Mouse (Mus musculus): ENCODE data around the gene Dclre1b. TPM values are rescaled to one million over a fixed set of nuclear protein-coding genes. Genes with fewer than 3 reads are reported as not detected.

The Dclre1b gene
- polyA plus RNA-seq, 1 experiment = 8.5 TPM

GRCm38 (mm10) chr3:103759261-103759970 lies 49.8 kb downstream of the Dclre1b start:
- no peak for TF ChIP-seq CTCF (IDR thresholded peaks at IDR 0.05; ENCODE audit: borderline replicate concordance, insufficient read depth, low read depth, low read length)
- no peak for TF ChIP-seq POLR2A (IDR thresholded peaks at IDR 0.05; ENCODE audit: borderline replicate concordance, insufficient read depth, low read length)
- Histone ChIP-seq H3K4me1 (ENCODE audit: control insufficient read depth, insufficient read depth, low read length) (no peaks in the 10 kb centered on the region; the same call in 1 of the 2 replicates), H3K27ac (ENCODE audit: insufficient read depth, low read length) (no peak overlapping the region), H3K27me3 (ENCODE audit: control insufficient read depth, insufficient read depth, low read length) (no peaks in the 10 kb centered on the region), H3K4me3 (replicated peaks; ENCODE audit: insufficient read depth, low read depth, low read length) (no peak overlapping the region)
- DNase-seq = no peak
- 86% methylated on average over 5 of the region's 5 CpGs for WGBS

- H3K27ac ChIP-seq (ENCODE audit: insufficient read depth, low read length) = no peak overlapping the region
- no peak for DNase-seq
- H3K27me3 ChIP-seq (ENCODE audit: control insufficient read depth, insufficient read depth, low read length) = no peaks in the 10 kb centered on the region
- no peak for TF ChIP-seq CTCF (IDR thresholded peaks at IDR 0.05; ENCODE audit: borderline replicate concordance, insufficient read depth, low read depth, low read length)
- no peaks in the 10 kb centered on the region; the same call in 1 of the 2 replicates for H3K4me1 ChIP-seq (ENCODE audit: control insufficient read depth, insufficient read depth, low read length)
- no peak overlapping the region for H3K4me3 ChIP-seq (replicated peaks; ENCODE audit: insufficient read depth, low read depth, low read length)
- 16% methylated on average over 7 of the region's 7 CpGs for WGBS
Measured at GRCm38 (mm10) chr3:103758456-103758855, 50.8 kb downstream of the Dclre1b start.

- no peak for DNase-seq
- H3K27me3 ChIP-seq (ENCODE audit: control insufficient read depth, insufficient read depth, low read length) = no peaks in the 10 kb centered on the region
- no peaks in the 10 kb centered on the region; the same call in 1 of the 2 replicates for H3K4me1 ChIP-seq (ENCODE audit: control insufficient read depth, insufficient read depth, low read length)
- H3K27ac ChIP-seq (ENCODE audit: insufficient read depth, low read length) = no peak overlapping the region
- 92% methylated on average over 2 of the region's 2 CpGs for WGBS
- H3K4me3 ChIP-seq (replicated peaks; ENCODE audit: insufficient read depth, low read depth, low read length) = no peak overlapping the region
- TF ChIP-seq POLR2A (IDR thresholded peaks at IDR 0.05; ENCODE audit: borderline replicate concordance, insufficient read depth, low read length) = no peak
- TF ChIP-seq CTCF (IDR thresholded peaks at IDR 0.05; ENCODE audit: borderline replicate concordance, insufficient read depth, low read depth, low read length) = no peak
Measured at GRCm38 (mm10) chr3:103756920-103757319, 52.3 kb downstream of the Dclre1b start.

GRCm38 (mm10) chr3:103755351-103755750 lies 53.9 kb downstream of the Dclre1b start:
- 79% methylated on average over 3 of the region's 3 CpGs for WGBS
- no peaks in the 10 kb centered on the region; the same call in 1 of the 2 replicates for H3K4me1 ChIP-seq (ENCODE audit: control insufficient read depth, insufficient read depth, low read length)
- no peaks in the 10 kb centered on the region for H3K27me3 ChIP-seq (ENCODE audit: control insufficient read depth, insufficient read depth, low read length)
- TF ChIP-seq POLR2A (IDR thresholded peaks at IDR 0.05; ENCODE audit: borderline replicate concordance, insufficient read depth, low read length) (no peak), CTCF (IDR thresholded peaks at IDR 0.05; ENCODE audit: borderline replicate concordance, insufficient read depth, low read depth, low read length) (no peak)
- no peak overlapping the region for H3K27ac ChIP-seq (ENCODE audit: insufficient read depth, low read length)
- DNase-seq = no peak
- H3K4me3 ChIP-seq (replicated peaks; ENCODE audit: insufficient read depth, low read depth, low read length) = no peak overlapping the region

GRCm38 (mm10) chr3:103751558-103751957 lies 57.7 kb downstream of the Dclre1b start:
- DNase-seq = no peak
- no peaks in the 10 kb centered on the region for H3K27me3 ChIP-seq (ENCODE audit: control insufficient read depth, insufficient read depth, low read length)
- no peaks in the 10 kb centered on the region; the same call in 1 of the 2 replicates for H3K4me1 ChIP-seq (ENCODE audit: control insufficient read depth, insufficient read depth, low read length)
- 69% methylated on average over 2 of the region's 2 CpGs for WGBS
- no peak overlapping the region for H3K4me3 ChIP-seq (replicated peaks; ENCODE audit: insufficient read depth, low read depth, low read length)
- TF ChIP-seq CTCF (IDR thresholded peaks at IDR 0.05; ENCODE audit: borderline replicate concordance, insufficient read depth, low read depth, low read length) = no peak
- TF ChIP-seq POLR2A (IDR thresholded peaks at IDR 0.05; ENCODE audit: borderline replicate concordance, insufficient read depth, low read length) = no peak
- no peak overlapping the region for H3K27ac ChIP-seq (ENCODE audit: insufficient read depth, low read length)

Other genes with a start within 250 kb of the Dclre1b start
- 11.7 and 12.3 TPM in 2 replicates for gene Syt6, start 234.2 kb downstream of the Dclre1b start, polyA plus RNA-seq (2012; rRNA removed)
- 0.07 and 0.08 TPM in 2 replicates for gene Atg4a-ps, start 163.4 kb downstream of the Dclre1b start, polyA plus RNA-seq (2012; rRNA removed)
- 5.0 TPM in 2 replicates for gene Olfml3, start 71.4 kb downstream of the Dclre1b start, polyA plus RNA-seq (2012; rRNA removed)
- gene Gm10964, start 70.1 kb downstream of the Dclre1b start, polyA plus RNA-seq (2012; rRNA removed) = not detected in 2 replicates
- 59.6 and 65.2 TPM in 2 replicates for gene Hipk1, start 17.9 kb downstream of the Dclre1b start, polyA plus RNA-seq (2012; rRNA removed)
- gene Ap4b1, start 76 bp upstream of the Dclre1b start, polyA plus RNA-seq (2012; rRNA removed) = 19.2 and 23.2 TPM in 2 replicates
- gene Gm43064, start 129 bp upstream of the Dclre1b start, polyA plus RNA-seq (2012; rRNA removed) = 0.33 and 0.49 TPM in 2 replicates
- gene Bcl2l15, start 23.2 kb upstream of the Dclre1b start, polyA plus RNA-seq (2012; rRNA removed) = 91.7 and 98.7 TPM in 2 replicates
- 34.7 and 39.4 TPM in 2 replicates for gene Ptpn22, start 50.4 kb upstream of the Dclre1b start, polyA plus RNA-seq (2012; rRNA removed)
- 14.5 and 15.2 TPM in 2 replicates for gene Rsbn1, start 104.7 kb upstream of the Dclre1b start, polyA plus RNA-seq (2012; rRNA removed)
- gene Phtf1, start 158.7 kb upstream of the Dclre1b start, polyA plus RNA-seq (2012; rRNA removed) = 22.2 and 24.7 TPM in 2 replicates

Measured in cerebellum, adult 2 months (tissue).